Mouse (Mus musculus): ENCODE measurements at regions not wholly inside any gene's neighbourhood (a gene's known extent, or its start where the extent isn't known, plus 50 kb on each side); places are given as distances from the start of the nearest gene placed in this dataset.

DNA sequence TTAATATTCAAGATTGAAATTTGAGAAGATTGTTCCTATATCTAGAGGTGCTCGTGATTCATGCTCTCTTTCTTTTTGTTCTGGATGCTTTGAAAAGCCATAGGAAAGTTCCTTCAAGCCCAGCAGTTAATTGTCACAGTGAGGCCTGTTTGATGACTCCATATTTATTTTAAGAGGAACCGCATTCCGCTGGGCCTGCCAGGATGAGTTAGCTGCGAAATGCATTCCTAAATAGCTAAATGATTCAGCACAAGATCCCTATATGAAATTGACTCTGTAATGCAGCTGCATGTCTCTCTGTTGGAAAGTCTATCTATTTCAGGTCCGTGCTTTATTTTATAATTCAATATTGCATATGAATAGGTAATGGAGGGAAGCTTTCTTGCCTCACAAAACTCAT, 511.9 kb upstream of the Adgra3 start:
- no peak for TF ChIP-seq CTCF (IDR thresholded peaks at IDR 0.05; ENCODE audit: low read depth, low read length)
- TF ChIP-seq POLR2A (IDR thresholded peaks at IDR 0.05; ENCODE audit: extremely low read depth, insufficient read depth, low read length): no peak

Data from liver, adult 2 months (tissue).